Mouse (Mus musculus): Measurements from ENCODE around the gene Cep112. TPM values are rescaled to one million over a fixed set of nuclear protein-coding genes. Genes with fewer than 3 reads are reported as not detected.

Cep112 gene
- total and polyA plus RNA-seq, 2 experiments from 2014 or later, result 14.1 to 19.5 TPM

DNA sequence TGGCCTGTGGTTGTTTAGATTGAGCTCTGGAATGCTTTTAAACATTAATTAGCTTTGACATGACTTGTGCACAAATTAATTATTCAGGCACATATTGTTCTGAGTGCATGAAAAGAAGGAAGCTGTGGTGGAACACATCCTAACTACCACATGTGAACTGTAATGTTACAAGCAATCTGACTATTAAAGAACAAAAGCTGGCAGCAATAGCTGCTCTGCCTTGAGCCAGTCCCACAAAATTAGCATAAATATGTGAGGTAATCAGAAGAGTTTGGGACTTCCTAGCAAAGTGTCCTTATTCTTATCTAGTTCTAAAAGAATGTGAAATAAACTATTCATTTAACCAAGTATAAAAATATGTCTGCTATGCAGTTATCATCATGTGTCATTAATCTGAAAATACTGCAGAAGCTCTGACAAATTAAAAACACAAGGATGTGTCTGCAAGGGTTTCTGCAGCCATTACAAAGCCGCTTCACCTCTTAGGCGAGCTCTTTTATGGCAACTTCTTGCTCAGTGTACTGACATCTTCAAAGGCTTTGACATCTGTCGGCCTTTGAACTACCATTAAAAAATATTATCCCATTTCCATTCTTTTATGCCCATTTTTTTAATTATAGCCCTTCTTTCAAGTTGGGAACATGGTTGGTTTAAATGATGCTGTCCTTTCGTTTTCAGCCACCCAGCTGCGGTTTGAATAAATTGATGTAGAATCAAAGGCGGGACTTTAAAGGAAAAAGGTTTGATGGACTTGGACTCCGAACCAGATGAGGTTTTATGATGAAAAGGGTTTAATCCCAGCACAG, 195.8 kb downstream of the Cep112 start:
- no peak overlapping the region for H3K4me3 ChIP-seq (ENCODE audit: low read depth, low read length)
- no peak for TF ChIP-seq CTCF (IDR thresholded peaks at IDR 0.05)
- 18% methylated on average over 7 of the region's 7 CpGs for WGBS
- no peak for DNase-seq (ENCODE audit: low spot score)
- no peaks in the 10 kb centered on the region for H3K27me3 ChIP-seq (ENCODE audit: insufficient read depth, low read length)
- H3K4me1 ChIP-seq (ENCODE audit: insufficient read depth, low read length), result no peaks in the 10 kb centered on the region; the same call in 1 of the 2 replicates
- no peaks in the 10 kb centered on the region for H3K9me3 ChIP-seq (ENCODE audit: low read length)
- no peak overlapping the region for H3K9ac ChIP-seq (replicated peaks; ENCODE audit: low read length, poor library complexity, severe bottlenecking)
- H3K27ac ChIP-seq (ENCODE audit: low read depth, low read length), result peak overlapping the region; percentile 34
- H3K36me3 ChIP-seq (ENCODE audit: insufficient read depth, low read length), result no peaks in the 10 kb centered on the region
- ATAC-seq (ENCODE audit: low FRiP score), result no peak
- H3K4me2 ChIP-seq (ENCODE audit: low read depth, low read length, poor library complexity, severe bottlenecking), result peak overlapping the region; percentile 22

DNA sequence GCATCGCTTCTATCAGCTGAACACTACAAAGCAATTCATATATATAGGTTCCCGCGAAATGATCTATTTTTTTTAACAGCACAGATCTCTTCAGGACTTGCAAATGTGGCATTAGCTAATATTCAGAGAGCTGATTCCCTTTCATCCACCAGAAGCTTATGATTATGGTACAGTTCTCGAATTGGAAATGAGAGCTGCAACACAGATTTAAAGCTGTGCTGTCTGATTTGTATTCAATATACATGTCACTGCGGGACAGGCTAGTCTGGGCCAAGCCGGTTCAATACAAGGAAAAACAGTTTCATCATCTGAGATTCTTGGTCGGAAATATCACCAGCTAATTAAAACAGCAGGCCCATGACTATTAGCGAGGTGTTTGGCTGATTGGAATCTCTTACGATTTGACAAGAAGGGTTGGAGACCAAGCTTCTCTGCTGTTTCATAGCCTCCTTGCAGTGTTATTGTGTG, 196.5 kb downstream of the Cep112 start:
- peak overlapping the region; percentile 22 for H3K4me2 ChIP-seq (ENCODE audit: low read depth, low read length, poor library complexity, severe bottlenecking)
- no peak for TF ChIP-seq CTCF (IDR thresholded peaks at IDR 0.05)
- no peak overlapping the region for H3K4me3 ChIP-seq (ENCODE audit: low read depth, low read length)
- peak overlapping the region; percentile 67 for H3K27ac ChIP-seq (ENCODE audit: low read depth, low read length)
- H3K4me1 ChIP-seq (ENCODE audit: insufficient read depth, low read length), result no peaks in the 10 kb centered on the region; the same call in 1 of the 2 replicates
- H3K36me3 ChIP-seq (ENCODE audit: insufficient read depth, low read length), result no peaks in the 10 kb centered on the region
- H3K27me3 ChIP-seq (ENCODE audit: insufficient read depth, low read length), result no peaks in the 10 kb centered on the region
- WGBS, result 20% methylated on average over 9 of the region's 9 CpGs
- ATAC-seq (ENCODE audit: low FRiP score) (peak; percentile 52; the same call in 1 of the 2 replicates), DNase-seq (ENCODE audit: low spot score) (peak; percentile 9)
- H3K9ac ChIP-seq (replicated peaks; ENCODE audit: low read length, poor library complexity, severe bottlenecking), result peak overlapping the region; percentile 39; the same call in 1 of the 2 replicates
- no peaks in the 10 kb centered on the region for H3K9me3 ChIP-seq (ENCODE audit: low read length)

DNA sequence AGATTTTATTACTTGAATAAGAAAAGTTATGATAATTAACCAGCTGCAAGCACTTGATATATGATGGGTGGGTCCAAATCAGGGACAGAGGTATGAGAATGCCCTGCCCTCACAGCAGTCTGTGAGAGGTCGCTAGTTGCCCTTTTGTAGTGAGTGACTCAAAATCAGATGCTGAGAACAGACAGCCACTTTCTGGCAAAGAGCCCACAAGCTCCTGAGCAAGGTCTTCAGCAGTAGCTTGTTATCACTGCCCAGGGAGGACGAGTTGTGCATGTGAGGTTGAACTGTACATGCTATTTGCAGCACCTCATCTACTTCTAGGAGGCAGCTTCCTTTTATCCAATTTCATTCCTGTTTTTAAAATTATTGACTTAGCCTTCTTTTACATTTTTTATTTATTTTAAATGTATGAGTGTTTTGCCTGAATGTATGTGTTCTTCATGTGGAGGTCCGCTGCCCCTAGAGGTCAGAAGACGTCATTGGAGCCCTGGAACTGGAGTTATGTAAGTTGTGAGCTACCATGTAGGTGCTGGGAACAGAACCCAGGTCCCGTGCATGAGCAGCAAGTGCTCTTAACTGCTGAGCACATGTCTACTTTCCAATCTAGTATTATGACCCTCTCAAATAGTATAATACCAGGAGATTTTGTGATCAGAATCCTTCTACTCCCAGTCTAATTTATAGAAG, 200.7 kb downstream of the Cep112 start:
- 87% methylated on average over 5 of the region's 5 CpGs for WGBS
- Histone ChIP-seq H3K9ac (replicated peaks; ENCODE audit: low read length, poor library complexity, severe bottlenecking) (no peak overlapping the region), H3K4me2 (ENCODE audit: low read depth, low read length, poor library complexity, severe bottlenecking) (no peak overlapping the region), H3K27me3 (ENCODE audit: insufficient read depth, low read length) (no peaks in the 10 kb centered on the region), H3K4me3 (ENCODE audit: low read depth, low read length) (no peak overlapping the region), H3K4me1 (ENCODE audit: insufficient read depth, low read length) (no peaks in the 10 kb centered on the region; the same call in 1 of the 2 replicates), H3K27ac (ENCODE audit: low read depth, low read length) (no peak overlapping the region), H3K36me3 (ENCODE audit: insufficient read depth, low read length) (no peaks in the 10 kb centered on the region), H3K9me3 (ENCODE audit: low read length) (no peaks in the 10 kb centered on the region)
- no peak for ATAC-seq (ENCODE audit: low FRiP score)
- TF ChIP-seq CTCF (IDR thresholded peaks at IDR 0.05), result peak; percentile 37; the same call in 1 of the 2 replicates
- DNase-seq (ENCODE audit: low spot score), result no peak

DNA sequence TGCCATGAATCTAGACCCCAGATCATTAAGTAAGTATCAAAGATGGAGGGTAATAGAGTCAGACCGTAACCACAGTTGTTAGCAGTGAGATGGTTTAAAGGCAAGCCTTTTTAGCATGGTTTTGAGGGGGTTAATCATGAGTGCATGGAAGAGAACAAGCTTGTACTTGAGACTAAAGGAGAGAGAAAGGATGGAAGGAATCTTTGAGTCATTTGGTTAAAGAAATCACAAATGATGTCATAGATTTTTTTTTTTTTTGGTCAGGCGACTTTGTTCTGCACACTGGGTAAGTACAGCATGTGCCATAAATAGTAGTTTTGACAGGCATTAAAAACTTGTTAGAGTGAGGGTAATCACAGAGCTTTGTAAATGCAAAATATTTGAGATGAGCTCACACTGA, 212.8 kb downstream of the Cep112 start:
- no peaks in the 10 kb centered on the region for H3K36me3 ChIP-seq (ENCODE audit: insufficient read depth, low read length)
- DNase-seq (ENCODE audit: low spot score), result no peak
- H3K27me3 ChIP-seq (ENCODE audit: insufficient read depth, low read length), result no peaks in the 10 kb centered on the region
- TF ChIP-seq CTCF (IDR thresholded peaks at IDR 0.05), result no peak
- no peak for ATAC-seq (ENCODE audit: low FRiP score)
- H3K4me3 ChIP-seq (ENCODE audit: low read depth, low read length), result no peak overlapping the region
- H3K9ac ChIP-seq (replicated peaks; ENCODE audit: low read length, poor library complexity, severe bottlenecking), result no peak overlapping the region
- no peak overlapping the region for H3K4me2 ChIP-seq (ENCODE audit: low read depth, low read length, poor library complexity, severe bottlenecking)
- no peaks in the 10 kb centered on the region for H3K9me3 ChIP-seq (ENCODE audit: low read length)
- 79% methylated on average over 2 of the region's 2 CpGs for WGBS
- H3K4me1 ChIP-seq (ENCODE audit: insufficient read depth, low read length), result no peaks in the 10 kb centered on the region
- H3K27ac ChIP-seq (ENCODE audit: low read depth, low read length), result no peak overlapping the region

DNA sequence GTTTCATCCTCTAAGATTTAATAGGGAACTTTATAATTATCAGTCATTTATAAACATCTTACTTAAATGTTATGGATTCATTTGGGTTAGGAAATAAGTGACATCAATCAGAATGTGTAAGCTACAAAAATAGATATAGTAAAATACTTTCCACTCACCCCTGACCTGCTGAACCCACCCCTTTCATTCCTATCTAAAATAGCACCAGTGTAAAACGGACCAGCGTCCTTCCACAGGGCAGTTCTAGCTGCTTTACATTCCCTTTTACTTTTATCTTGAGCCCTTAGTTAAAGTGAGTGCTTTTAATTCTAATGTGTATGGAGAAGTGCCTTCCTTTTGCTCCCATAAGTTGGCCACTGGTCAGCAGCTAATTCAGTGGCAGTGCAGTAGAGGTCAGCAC, 230.6 kb downstream of the Cep112 start:
- H3K9ac ChIP-seq (replicated peaks; ENCODE audit: low read length, poor library complexity, severe bottlenecking), result no peak overlapping the region
- no peak overlapping the region for H3K4me3 ChIP-seq (ENCODE audit: low read depth, low read length)
- H3K27me3 ChIP-seq (ENCODE audit: insufficient read depth, low read length), result no peaks in the 10 kb centered on the region
- 87% methylated on average over 2 of the region's 2 CpGs for WGBS
- TF ChIP-seq CTCF (IDR thresholded peaks at IDR 0.05), result peak; percentile 13; the same call in 1 of the 2 replicates
- no peaks in the 10 kb centered on the region for H3K9me3 ChIP-seq (ENCODE audit: low read length)
- no peaks in the 10 kb centered on the region for H3K4me1 ChIP-seq (ENCODE audit: insufficient read depth, low read length)
- DNase-seq (ENCODE audit: low spot score), result no peak
- no peaks in the 10 kb centered on the region for H3K36me3 ChIP-seq (ENCODE audit: insufficient read depth, low read length)
- ATAC-seq (ENCODE audit: low FRiP score), result no peak
- H3K4me2 ChIP-seq (ENCODE audit: low read depth, low read length, poor library complexity, severe bottlenecking), result no peak overlapping the region
- no peak overlapping the region for H3K27ac ChIP-seq (ENCODE audit: low read depth, low read length)

DNA sequence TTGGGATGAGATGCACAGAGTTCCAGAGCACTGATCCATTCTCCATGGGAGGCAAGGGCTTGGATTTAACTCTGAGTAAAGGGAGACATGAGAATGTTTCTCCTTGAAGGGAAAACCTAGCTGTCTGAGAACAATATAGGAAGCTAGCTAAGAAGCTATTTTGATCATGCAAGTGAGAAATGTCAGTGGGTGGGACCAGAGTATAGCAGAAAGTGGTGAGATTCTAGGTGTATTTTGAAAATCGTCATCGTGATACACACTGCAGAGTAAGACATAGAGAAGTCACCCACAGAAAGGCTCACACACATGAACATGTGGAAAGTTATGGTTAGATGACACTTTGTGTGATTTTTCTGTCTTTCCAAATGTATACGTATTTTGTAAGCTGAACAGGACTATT, 257.0 kb downstream of the Cep112 start:
- H3K36me3 ChIP-seq (ENCODE audit: insufficient read depth, low read length), result no peaks in the 10 kb centered on the region
- WGBS, result 90% methylated on average over 3 of the region's 3 CpGs
- no peak overlapping the region for H3K9ac ChIP-seq (replicated peaks; ENCODE audit: low read length, poor library complexity, severe bottlenecking)
- no peak overlapping the region for H3K4me3 ChIP-seq (ENCODE audit: low read depth, low read length)
- 0 out of 2 replicates have a peak, but pooled peaks cover 4% of the 10 kb centered on the region for H3K9me3 ChIP-seq (ENCODE audit: low read length)
- no peak for TF ChIP-seq CTCF (IDR thresholded peaks at IDR 0.05)
- H3K27ac ChIP-seq (ENCODE audit: low read depth, low read length), result no peak overlapping the region
- H3K4me1 ChIP-seq (ENCODE audit: insufficient read depth, low read length), result no peaks in the 10 kb centered on the region
- no peak for DNase-seq (ENCODE audit: low spot score)
- no peak overlapping the region for H3K4me2 ChIP-seq (ENCODE audit: low read depth, low read length, poor library complexity, severe bottlenecking)
- ATAC-seq (ENCODE audit: low FRiP score), result no peak
- no peaks in the 10 kb centered on the region for H3K27me3 ChIP-seq (ENCODE audit: insufficient read depth, low read length)

All from midbrain, postnatal 0 days (tissue).